Mouse (Mus musculus) activated CD4-positive, CD25-positive, alpha-beta regulatory T cell, adult 9 weeks (primary cell): ENCODE results near the gene Zik1. TPM values are rescaled to one million over a fixed set of nuclear protein-coding genes. Genes with fewer than 3 reads are reported as not detected.

Source experiments
- polyA plus RNA-seq: library from polyadenylated mRNA; unstranded; fragments of 100-300 nt; shearing (Covaris generic); gene quantifications from one replicate; pipeline ENCODE4 v1.2.1, GENCODE M21; 2017

Zik1 gene
- 2.3 TPM for polyA plus RNA-seq

DNA sequence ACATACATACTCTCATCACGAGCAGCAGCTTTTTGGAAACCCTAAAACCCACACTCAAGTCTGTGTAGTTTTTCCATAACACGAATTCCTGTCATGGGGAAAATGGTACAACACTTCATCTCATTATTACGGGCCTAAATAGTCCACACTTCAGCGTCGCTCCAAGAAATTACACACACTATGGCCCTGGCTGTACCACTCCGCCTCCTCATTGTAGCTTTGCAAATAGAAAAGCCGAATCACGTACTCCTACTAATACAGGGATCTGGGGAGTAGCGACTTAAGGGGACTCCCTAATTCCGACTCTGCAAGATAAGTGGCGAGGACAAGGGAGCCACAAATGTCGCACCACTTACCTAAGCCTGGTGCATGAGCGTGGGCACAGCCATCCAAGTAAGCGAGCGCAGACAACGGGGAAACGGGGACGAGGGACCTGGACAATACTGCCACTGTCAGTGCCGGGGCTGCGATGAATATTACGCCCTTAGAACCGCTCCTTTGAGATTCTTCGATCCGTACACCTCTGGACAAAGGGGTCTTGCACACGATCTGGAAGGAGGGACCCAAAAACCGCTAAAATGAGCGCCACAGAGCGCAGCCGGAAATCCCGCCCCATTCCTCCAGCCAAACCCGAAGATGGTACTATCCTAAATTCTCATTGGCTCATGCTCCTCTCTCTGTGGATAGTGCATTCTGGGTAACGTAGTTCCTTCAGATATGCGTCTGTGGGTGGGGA is at the start of gene Zik1:
Zik1 (minus strand) TSS at position 609 of the 736 bp plus-strand sequence.

DNA sequence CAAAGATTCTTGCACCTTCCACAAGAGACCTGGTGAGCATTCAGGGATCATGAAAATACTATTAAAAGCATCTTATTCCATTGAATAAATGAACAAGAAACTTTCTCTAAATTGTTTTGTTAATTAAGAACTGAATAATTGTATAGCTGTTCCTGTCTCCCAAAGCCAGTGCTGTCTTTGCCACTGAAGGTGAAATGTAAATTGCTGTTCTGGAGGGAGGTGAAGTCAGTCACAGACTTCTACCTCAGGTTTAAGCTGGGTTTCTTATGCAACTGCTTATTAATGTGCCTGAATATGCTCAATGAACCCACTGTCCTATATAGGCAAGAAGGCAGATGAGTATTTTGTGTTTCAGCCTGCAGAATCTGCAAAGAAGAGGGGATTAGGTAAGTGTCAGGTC is 52.2 kb downstream of the Zik1 start, which contains the start of gene Vmn1r67:
Vmn1r67 (plus strand) TSS at position 301 of the 400 bp plus-strand sequence.

Other genes starting within 250 kb of the Zik1 start
- not detected for gene Vmn1r66, start 217.4 kb downstream of the Zik1 start, polyA plus RNA-seq
- gene Vmn1r67, start 52.1 kb downstream of the Zik1 start, polyA plus RNA-seq, result not detected
- not detected for gene Vmn1r68, start 63.1 kb upstream of the Zik1 start, polyA plus RNA-seq
- not detected for gene Vmn1r69, start 118.3 kb upstream of the Zik1 start, polyA plus RNA-seq
- not detected for gene Vmn1r70, start 136.1 kb upstream of the Zik1 start, polyA plus RNA-seq
- gene Nlrp4b, start 192.4 kb upstream of the Zik1 start, polyA plus RNA-seq, result not detected